Mouse (Mus musculus) ES-Bruce4 (cell line): ENCODE results near the gene Slc43a1.

ENCODE experiments used
- CTCF ChIP-seq: IDR thresholded peaks from one replicate; pipeline ENCODE4 v1.8.1; 2011; ENCODE audit warnings: low read depth, low read length
- POLR2A ChIP-seq: IDR thresholded peaks from one replicate; pipeline ENCODE4 v1.8.1; 2011; ENCODE audit warnings: low read length; ENCODE audit not compliant: insufficient read depth

DNA sequence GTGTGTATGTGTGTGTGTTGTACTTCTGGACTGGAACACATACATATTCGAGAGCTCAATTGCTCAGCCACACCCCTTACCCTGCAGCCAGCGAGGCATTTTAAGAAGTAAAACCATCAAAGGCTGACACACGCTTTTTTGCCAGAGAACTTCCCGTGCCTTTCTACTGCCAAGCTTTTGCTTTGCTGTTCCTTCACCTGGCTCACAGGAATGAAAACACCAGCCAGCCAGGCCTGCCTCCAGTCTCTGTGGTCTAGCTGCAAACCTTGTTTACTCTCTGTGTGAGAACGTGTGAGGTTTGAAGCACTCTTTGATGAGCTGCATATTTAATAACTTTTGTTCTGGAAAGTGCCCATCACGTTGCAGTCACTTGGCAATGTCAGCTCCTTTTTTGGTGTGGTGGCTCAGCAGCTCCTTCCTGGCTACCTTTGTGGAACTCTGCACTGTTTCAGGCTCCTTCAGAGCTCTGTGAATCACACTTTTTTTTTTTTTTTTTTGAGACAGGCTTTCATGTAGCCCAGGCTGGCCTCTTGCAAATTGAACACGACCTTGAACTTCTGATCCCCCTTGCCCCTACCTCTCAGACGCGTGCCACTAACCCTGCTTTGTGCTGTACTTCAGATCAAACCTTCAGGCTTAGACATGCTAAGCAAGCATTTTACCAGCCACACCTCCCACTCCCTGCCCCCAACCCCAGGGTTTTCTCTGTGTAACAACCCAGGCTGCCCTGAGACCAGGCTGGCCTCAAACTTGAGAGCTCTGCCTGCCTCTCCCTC lies 645 bp upstream of the Slc43a1 start:
- TF ChIP-seq CTCF (no peak), POLR2A (no peak)
